Mouse (Mus musculus) telencephalon, adult 2 months (tissue): ENCODE measurements at regions not wholly inside any gene's neighbourhood (a gene's known extent, or its start where the extent isn't known, plus 50 kb on each side); places are given as distances from the start of the nearest gene placed in this dataset.

Source experiments
- DNase-seq: peaks from one replicate; pipeline ENCODE4 v3.0.0-alpha.2; 2011; ENCODE audit warnings: low read depth, low spot score

DNA sequence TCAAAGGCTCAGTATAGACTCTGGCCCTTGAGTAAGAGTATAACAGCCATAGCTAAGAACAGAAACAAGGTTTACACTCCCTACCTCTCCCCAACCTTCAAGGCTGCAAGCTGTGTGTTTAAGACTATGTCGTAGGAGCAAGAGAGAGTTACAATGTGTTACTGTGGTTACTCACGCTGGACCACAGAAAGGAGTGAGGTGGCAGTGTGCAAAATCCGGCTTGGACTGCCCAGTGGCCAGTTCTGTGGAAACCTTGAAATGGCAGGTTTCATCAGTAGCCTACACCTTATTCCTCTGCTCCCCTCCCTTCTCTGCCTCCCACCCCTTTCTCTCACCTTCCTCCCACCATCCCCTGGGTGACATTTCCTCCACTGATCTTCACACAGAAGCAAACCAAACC is 114.3 kb upstream of the Ado start:
- no peak for DNase-seq

DNA sequence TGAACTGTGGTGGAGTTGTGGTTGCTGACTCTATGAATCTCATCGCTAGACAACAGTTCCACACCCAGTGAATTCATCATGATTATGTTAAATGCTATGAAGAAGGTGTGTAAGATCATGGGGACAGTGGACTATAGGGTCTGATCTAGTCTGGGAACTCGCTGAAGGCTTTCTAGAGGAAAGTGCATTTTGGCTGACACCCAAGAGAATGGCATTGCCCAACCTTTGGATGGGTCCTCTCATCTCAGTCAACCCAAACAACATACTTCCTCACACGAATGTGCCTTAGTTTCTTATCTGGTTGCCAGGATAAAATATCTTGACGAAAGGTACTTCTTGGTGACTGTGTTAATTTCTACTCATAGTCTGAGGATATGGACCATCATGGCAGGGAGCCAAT is 112.9 kb upstream of the Ado start:
- no peak for DNase-seq

DNA sequence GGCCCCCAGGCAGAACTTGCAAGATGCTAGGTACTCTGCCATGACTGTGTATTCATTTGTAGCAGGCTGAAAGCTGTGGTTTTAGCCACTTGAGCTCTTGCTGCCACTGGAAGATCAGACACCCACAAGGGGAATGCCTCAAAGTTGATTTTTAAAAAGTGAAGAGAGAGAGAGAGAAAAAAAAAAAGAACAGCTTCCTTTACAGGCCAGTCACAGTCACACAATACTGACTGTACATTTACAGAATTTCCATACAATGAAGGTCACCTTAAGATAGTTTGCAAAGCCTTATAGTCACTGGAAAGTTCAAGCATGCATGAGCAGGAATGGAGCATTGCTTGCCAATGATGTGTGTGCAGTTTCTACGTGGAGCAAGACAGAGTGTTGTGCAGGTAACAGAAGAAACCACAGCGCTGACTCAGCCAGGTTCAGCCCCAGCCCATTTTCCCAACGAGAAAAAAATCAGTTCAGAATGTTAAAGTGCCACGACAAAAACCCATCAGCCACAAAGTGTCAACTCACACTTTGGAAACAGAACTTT is 109.3 kb upstream of the Ado start:
- no peak for DNase-seq

- no peak for DNase-seq
Observed at GRCm38 (mm10) chr10:67657305-67657704, 108.5 kb upstream of the Ado start.

DNA sequence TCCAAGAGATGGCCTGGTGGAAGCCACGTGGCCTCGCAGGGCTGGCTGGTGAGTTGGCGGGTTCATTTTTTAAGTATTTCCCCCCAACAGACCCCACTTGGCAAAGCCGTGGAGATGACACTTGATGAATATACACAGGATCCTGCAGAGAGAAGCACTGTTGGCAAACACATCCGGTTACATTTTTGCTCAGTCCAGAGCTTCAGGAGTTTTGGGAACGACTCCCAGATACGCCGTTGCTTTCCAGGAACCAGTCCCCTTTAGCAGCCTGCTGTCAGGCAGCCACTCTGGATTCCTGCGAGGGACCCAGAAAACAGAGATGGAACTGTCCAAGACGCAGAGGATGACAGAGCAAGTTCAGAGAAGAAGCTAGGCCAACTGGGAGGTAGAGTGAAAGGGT is 105.8 kb upstream of the Ado start:
- DNase-seq, result no peak

DNA sequence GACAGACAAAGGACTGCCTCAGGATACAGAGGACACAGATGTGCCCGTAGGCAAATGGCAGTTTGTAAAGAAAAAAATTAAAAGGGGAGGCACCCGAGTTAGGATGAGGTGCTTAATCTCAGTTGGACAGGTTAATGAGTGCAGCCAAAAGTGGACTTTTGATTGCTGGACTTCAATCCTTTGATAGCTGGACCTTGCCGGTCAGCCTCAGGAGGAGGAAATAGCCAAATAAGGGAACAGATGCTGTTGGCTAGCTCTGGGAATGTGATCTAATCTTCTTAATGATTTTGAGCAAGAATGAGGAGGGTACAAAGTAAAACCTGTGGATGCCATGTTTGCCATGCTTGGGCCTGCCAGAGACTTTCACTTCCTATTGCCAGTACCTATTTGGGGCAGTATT is 103.5 kb upstream of the Ado start:
- no peak for DNase-seq

DNA sequence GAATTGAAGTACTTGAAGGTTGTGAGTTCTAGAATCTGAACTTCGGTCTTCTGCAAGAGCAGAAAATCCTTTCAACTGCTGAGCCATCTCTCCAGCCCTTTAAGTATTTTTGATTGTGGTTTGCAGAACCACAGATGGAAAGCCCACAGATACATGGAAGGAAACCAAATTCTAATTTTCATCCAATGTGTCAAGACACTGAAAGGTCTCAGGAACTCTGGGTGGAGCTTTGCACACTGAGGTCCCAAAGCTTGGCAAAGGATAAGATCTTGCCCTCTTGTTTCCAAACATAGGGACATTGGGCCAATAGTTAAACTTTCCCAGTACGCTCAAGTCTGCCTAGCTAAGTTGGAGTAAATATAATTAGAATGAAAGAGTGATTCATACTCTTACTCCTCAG is 102.6 kb upstream of the Ado start:
- DNase-seq, result no peak

GRCm38 (mm10) chr10:67647777-67648727 is 99.3 kb upstream of the Ado start:
- DNase-seq, result no peak

DNA sequence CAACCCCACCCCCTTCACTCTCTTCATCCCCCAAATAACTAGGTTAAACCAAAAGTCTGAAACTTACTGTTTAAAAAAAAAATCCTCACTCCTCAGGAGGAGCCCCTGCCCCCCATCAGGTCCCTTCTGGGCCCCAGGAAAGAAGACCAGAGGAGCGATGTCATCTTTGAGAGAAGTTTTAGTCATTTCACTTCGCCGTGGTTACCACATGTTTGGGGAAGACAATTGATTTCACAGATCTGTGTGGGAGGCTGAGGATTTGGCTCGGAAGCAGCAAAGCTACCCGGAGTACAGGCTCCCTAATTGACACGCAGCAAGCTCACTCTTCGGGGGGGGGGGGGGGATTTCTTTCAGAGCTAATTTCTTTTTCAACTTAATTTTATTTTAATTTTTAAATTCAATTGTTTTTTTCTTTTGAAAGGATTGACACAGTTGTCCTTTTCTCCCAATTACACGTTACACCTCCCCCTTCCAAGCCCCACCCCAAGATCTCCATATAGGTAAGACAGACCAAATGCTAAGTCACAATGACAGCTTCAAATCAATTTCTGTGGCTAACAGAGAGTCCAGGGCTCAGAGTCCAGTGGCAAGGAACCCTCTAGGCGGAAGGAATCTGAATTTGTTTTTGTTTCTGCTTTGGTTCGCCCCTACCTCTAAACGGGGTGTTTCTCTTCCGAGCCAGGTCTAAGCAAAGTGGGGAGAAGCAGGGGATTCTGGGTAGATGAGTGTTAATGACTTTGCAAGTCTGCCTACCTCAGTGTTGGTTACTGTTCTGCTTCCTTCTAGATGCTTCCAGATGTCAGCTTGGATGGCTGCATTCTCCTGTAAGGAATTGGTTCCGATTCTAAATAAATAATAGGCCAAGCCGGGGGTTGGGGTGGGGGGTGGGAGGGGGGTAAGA is 98.2 kb upstream of the Ado start:
- DNase-seq, result no peak

- DNase-seq, result no peak
Observed at GRCm38 (mm10) chr10:67645821-67646220, 97.1 kb upstream of the Ado start.

GRCm38 (mm10) chr10:67644280-67644679 is 95.5 kb upstream of the Ado start:
- DNase-seq, result no peak

GRCm38 (mm10) chr10:67643685-67644084 is 94.9 kb upstream of the Ado start:
- DNase-seq, result no peak

DNA sequence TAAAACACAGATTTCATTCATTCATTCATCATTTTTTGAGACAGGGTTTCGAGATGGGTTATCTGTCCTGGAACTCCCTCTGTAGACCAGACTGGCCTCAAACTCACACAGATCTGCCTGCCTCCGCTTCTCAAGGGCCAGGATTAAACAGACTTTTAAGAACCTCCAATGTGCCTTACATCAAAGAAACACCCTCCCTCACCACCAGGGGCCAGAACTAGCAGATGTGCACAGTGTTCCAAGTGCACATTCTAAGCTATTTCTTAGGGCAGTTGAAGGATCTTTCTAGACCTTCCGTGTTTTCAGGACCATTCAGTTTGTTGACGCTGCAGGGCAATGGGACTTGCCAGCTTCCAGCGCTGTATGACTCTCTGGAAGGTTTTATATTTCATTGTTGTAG is 88.6 kb upstream of the Ado start:
- DNase-seq, result no peak

- no peak for DNase-seq
Observed at GRCm38 (mm10) chr10:67636569-67636968, 87.8 kb upstream of the Ado start.

DNA sequence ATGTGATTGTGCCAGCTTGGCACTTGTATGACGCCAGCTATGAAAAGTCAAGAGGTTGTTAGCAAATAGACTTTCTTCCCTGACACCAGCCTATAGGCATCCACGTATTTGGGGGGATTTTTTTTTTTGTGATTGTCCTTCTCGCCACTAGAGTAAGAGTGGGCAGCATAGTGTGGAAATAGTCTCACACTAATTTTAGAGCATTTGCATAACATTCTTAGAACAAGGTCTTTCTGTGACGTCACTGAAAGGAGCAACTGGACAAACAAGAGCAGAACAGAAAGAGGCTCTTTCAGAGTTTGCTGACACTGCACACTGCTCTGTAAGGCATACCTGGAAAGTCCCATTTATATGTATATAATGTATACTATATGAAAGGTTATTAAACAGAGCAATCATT is 86.0 kb upstream of the Ado start:
- no peak for DNase-seq

- DNase-seq, result no peak
Observed at GRCm38 (mm10) chr10:67633063-67633462, 84.3 kb upstream of the Ado start.

- no peak for DNase-seq
Observed at GRCm38 (mm10) chr10:67623338-67623737, 74.6 kb upstream of the Ado start.

GRCm38 (mm10) chr10:67620018-67620417 is 71.3 kb upstream of the Ado start:
- DNase-seq, result no peak

DNA sequence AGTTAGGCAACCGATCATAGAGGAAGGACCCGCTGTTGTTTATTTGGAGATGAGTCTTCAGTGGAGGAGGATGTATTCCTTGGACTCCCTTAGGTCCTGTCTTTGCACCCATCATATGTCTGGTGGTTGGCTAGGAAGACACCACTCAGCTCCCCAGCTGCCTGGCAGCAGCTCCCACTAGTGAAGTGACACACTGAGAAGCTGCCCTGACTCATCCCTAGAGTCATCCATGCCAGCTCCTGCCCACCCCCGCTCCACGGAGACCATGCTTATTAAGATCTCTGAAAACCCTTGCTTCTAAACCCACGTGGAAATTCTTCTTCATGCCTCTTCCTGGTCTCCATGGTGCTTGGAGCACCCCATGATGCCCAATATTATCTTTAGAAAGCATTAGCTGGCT is 69.4 kb upstream of the Ado start:
- no peak for DNase-seq

- DNase-seq, result peak; percentile 21
Observed at GRCm38 (mm10) chr10:67615016-67615415, 66.3 kb upstream of the Ado start.

DNA sequence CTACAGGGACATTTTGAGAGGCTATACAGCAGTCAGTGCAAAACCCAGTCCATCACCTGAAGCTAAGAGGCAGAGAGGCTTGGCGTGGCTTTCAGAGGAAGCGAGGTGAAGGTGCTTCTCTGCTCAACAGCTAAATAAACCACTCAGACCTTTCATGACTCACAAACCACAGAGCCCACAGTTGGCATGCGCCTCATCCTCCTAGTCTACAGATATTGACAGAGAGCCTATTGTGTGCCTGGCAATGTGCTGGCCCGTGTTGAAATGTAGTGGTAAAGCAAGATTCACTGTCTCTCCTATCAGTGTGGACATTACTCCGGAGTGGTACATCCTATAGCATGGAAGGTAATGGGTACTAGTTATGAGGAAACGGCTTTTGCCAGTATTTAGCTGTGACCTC is 61.9 kb upstream of the Ado start:
- no peak for DNase-seq

DNA sequence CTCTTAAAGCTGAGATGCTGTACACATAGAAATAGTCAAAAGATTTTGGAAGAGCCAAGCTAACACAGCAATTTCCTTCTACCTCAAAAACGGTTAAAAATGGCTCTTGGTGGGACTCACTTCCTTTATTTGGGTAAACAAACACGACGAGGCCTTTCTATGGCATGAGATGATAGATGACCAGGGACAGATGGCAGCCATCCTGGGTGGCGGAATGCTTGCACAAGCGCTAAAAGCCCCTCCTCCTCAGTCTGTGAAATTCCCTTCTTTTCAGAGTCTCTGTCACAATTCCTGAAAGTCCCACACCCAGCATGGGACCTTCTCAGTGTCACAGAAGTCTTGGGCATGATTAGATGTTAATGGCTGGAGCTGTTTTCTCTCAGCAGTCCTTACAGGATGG is 59.3 kb upstream of the Ado start:
- DNase-seq, result no peak
